Mouse (Mus musculus) bone marrow, adult 2 months (tissue): ENCODE results near the gene Lrpprc.

Experiments used
- CTCF ChIP-seq: fragments of 200-500 bp; IDR thresholded peaks from 2 replicates; pipeline ENCODE4 v1.5.1; 2011; ENCODE audit warnings: low read length, control low read depth; ENCODE audit not compliant: control insufficient read depth, insufficient read depth
- POLR2A ChIP-seq: fragments of 200-500 bp; IDR thresholded peaks from 2 replicates; pipeline ENCODE4 v1.6.1; 2011; ENCODE audit warnings: low read depth, mild to moderate bottlenecking, control low read depth, low read length, borderline replicate concordance; ENCODE audit not compliant: control insufficient read depth

GRCm38 (mm10) chr17:84656653-84657421 lies 133.8 kb downstream of the Lrpprc start:
- no peak for TF ChIP-seq CTCF
- TF ChIP-seq POLR2A: no peak
